Mouse (Mus musculus): ENCODE measurements around the gene Mettl7a2. TPM values are rescaled to one million over a fixed set of nuclear protein-coding genes. Genes with fewer than 3 reads are reported as not detected.

The Mettl7a2 gene
- polyA plus RNA-seq, 1 experiment from 2014 or later: not detected

DNA sequence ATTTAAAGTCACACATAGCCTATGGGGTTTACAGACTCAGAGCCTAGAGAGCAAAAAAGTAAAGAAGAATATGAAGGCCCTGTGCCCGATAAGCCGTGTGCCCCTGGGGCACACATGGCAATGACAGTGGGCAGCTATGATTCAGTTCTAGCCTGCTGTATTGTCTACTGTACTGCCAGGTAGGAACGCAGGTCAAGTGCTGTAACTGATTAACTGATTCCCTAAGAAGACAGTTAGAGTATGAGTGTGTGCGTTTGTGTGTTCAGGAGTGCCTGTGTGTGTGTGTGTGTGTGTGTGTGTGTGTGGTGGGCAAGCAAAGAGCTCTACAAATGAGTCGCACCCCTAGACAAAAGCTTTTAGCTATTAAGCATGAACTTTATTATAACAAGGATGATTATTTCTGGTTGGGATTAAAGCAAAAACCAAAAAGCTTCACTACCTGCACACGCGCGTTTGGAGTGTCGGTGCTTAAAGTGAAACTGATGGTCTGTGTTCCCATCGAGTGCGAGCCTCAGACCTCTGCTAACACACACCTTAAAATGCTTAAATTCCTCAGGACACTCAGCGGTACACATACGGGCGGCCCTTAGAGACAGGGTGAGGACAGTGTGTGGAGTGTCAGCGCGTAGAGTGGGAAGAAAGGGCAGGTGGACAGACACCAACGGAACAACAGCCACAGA, 34.7 kb downstream of the Mettl7a2 start:
- no peak for ATAC-seq
- no peak overlapping the region for H3K4me3 ChIP-seq (ENCODE audit: low read length)
- no peak overlapping the region for H3K27ac ChIP-seq (ENCODE audit: low read depth, low read length)
- H3K9me3 ChIP-seq (ENCODE audit: control insufficient read depth, low read length): no peaks in the 10 kb centered on the region
- 96% methylated on average over 17 of the region's 17 CpGs for WGBS
- no peaks in the 10 kb centered on the region for H3K36me3 ChIP-seq (ENCODE audit: control insufficient read depth, insufficient read depth, low read length)
- no peaks in the 10 kb centered on the region for H3K4me1 ChIP-seq (ENCODE audit: control insufficient read depth, insufficient read depth, low read depth, low read length)
- H3K9ac ChIP-seq (ENCODE audit: low read depth, low read length): no peak overlapping the region
- H3K27me3 ChIP-seq (replicated peaks; ENCODE audit: control insufficient read depth, insufficient read depth, low read length): no peaks in the 10 kb centered on the region
- H3K4me2 ChIP-seq (ENCODE audit: low read length): no peak overlapping the region

DNA sequence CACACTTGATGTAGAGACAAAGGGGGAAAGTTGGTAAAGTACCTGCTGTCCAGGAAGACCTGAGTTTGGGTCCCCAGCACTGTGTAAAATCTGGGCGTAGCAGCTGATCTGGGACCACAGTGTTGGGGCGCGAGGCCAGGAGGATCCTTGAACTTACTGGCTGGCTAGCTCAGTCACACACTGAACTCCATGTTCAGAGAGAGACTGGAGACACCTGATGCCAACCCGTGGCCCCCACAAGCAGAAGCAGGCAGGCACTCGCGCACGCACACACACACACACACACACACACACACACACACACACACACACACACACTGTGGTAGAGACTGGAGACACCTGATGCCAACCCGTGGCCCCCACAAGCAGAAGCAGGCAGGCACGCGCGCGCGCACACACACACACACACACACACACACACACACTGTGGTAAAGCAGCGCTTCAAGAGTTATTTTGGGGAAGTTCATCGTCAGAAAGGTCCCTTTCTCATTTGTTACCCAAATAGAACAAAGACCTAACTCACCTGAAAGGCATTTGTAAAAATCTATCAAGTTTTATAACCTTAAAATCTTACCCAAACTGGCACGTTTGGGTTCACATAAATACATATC, 35.3 kb downstream of the Mettl7a2 start:
- no peaks in the 10 kb centered on the region for H3K4me1 ChIP-seq (ENCODE audit: control insufficient read depth, insufficient read depth, low read depth, low read length)
- H3K9me3 ChIP-seq (ENCODE audit: control insufficient read depth, low read length): no peaks in the 10 kb centered on the region
- H3K4me3 ChIP-seq (ENCODE audit: low read length): no peak overlapping the region
- ATAC-seq: no peak
- no peak overlapping the region for H3K27ac ChIP-seq (ENCODE audit: low read depth, low read length)
- WGBS: 92% methylated on average over 16 of the region's 16 CpGs
- no peaks in the 10 kb centered on the region for H3K27me3 ChIP-seq (replicated peaks; ENCODE audit: control insufficient read depth, insufficient read depth, low read length)
- H3K9ac ChIP-seq (ENCODE audit: low read depth, low read length): no peak overlapping the region
- H3K4me2 ChIP-seq (ENCODE audit: low read length): no peak overlapping the region
- peaks cover under 1% of the 10 kb centered on the region for H3K36me3 ChIP-seq (ENCODE audit: control insufficient read depth, insufficient read depth, low read length)

DNA sequence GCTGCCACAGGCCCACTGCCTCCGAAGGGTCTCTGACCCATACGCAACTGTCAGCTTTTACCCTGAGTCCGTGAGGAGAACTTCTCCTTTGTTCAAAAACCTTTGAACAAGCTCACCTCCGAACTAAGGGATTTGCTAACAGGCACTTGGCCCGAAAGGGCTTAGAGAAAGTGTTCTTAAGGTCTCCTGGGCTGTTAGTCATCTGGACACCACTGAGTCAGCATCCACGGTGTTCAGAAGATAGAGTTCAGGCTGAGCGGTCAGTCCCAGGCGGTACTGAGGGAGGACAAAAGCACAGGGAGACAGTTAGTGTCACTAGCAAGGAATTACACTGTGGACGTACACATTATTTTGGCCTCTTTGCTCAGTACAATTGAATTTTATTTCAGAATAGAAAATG, 35.9 kb downstream of the Mettl7a2 start:
- Histone ChIP-seq H3K9me3 (ENCODE audit: control insufficient read depth, low read length) (no peaks in the 10 kb centered on the region), H3K4me1 (ENCODE audit: control insufficient read depth, insufficient read depth, low read depth, low read length) (no peaks in the 10 kb centered on the region), H3K4me3 (ENCODE audit: low read length) (no peak overlapping the region), H3K4me2 (ENCODE audit: low read length) (no peak overlapping the region), H3K27me3 (replicated peaks; ENCODE audit: control insufficient read depth, insufficient read depth, low read length) (no peaks in the 10 kb centered on the region), H3K9ac (ENCODE audit: low read depth, low read length) (no peak overlapping the region), H3K27ac (ENCODE audit: low read depth, low read length) (no peak overlapping the region), H3K36me3 (ENCODE audit: control insufficient read depth, insufficient read depth, low read length) (peaks cover 6% of the 10 kb centered on the region)
- 61% methylated on average over 9 of the region's 9 CpGs for WGBS
- ATAC-seq: no peak

DNA sequence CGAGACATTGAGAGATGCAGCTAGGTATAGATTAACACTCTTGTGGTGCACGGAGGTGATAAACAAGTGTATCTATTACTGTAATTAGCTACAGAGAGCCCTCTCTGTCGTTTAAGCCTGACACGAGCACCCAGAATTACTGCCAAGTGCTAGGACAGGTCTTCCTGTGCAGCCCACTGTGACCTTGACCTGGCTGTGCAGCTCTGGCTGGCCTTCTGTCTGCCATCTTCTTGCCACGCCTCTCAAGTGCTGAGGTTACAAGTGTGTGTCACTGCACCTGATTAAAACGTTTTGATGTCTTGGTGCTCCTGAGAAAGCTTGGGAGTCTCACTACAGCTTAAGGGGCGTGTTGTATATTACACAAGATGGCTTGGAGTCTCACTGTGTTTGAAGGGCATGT, 38.1 kb downstream of the Mettl7a2 start:
- H3K36me3 ChIP-seq (ENCODE audit: control insufficient read depth, insufficient read depth, low read length): peaks cover 11% of the 10 kb centered on the region
- H3K4me3 ChIP-seq (ENCODE audit: low read length): no peak overlapping the region
- H3K9ac ChIP-seq (ENCODE audit: low read depth, low read length): no peak overlapping the region
- H3K27ac ChIP-seq (ENCODE audit: low read depth, low read length): no peak overlapping the region
- 80% methylated on average over 7 of the region's 7 CpGs for WGBS
- no peak for ATAC-seq
- no peaks in the 10 kb centered on the region for H3K9me3 ChIP-seq (ENCODE audit: control insufficient read depth, low read length)
- H3K4me2 ChIP-seq (ENCODE audit: low read length): no peak overlapping the region
- H3K27me3 ChIP-seq (replicated peaks; ENCODE audit: control insufficient read depth, insufficient read depth, low read length): no peaks in the 10 kb centered on the region
- no peaks in the 10 kb centered on the region for H3K4me1 ChIP-seq (ENCODE audit: control insufficient read depth, insufficient read depth, low read depth, low read length)

DNA sequence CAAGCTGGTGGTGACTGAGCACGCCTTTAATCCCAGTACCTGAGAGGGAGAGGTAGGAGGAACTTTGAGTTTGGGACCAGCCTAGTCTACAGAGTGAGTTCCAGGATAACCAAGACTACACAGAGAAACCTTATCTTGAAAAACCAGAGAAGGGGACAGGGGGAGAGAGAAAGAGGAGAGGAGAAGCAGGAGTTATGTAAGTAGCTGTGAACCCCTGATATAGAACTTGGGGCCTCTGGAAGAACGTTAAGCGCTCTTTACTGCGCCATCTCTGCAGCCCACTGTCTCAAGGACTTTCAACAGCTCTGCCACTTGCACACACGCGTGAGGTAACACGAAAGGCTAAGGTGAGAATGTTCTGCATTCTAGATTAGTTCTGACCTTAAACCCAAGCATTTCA, 38.6 kb downstream of the Mettl7a2 start:
- no peak for ATAC-seq
- H3K4me1 ChIP-seq (ENCODE audit: control insufficient read depth, insufficient read depth, low read depth, low read length): no peaks in the 10 kb centered on the region
- no peak overlapping the region for H3K9ac ChIP-seq (ENCODE audit: low read depth, low read length)
- H3K36me3 ChIP-seq (ENCODE audit: control insufficient read depth, insufficient read depth, low read length): peaks cover 16% of the 10 kb centered on the region
- no peak overlapping the region for H3K27ac ChIP-seq (ENCODE audit: low read depth, low read length)
- no peak overlapping the region for H3K4me3 ChIP-seq (ENCODE audit: low read length)
- WGBS: 93% methylated on average over 7 of the region's 7 CpGs
- H3K9me3 ChIP-seq (ENCODE audit: control insufficient read depth, low read length): no peaks in the 10 kb centered on the region
- H3K4me2 ChIP-seq (ENCODE audit: low read length): no peak overlapping the region
- H3K27me3 ChIP-seq (replicated peaks; ENCODE audit: control insufficient read depth, insufficient read depth, low read length): no peaks in the 10 kb centered on the region

DNA sequence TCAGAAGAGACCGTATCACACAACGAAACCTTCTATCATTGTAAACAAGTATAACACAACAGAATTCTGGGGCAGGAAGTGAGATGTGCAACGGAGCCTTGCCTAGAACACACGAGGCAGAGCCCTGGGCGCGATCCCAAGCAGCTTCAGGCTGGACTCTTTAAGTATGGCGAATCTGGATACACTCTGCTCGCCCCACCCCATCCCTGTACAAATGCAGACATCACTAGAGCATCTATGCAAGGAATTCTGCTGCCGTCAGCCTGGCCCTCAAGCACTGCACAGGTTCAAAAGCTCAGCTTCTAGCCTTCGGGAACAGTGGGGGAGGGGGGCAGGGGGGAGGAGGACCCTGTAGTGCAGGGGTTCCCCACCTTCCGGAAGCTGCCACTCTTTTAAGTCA, 40.0 kb downstream of the Mettl7a2 start:
- no peak for ATAC-seq
- WGBS: 87% methylated on average over 11 of the region's 11 CpGs
- Histone ChIP-seq H3K4me3 (ENCODE audit: low read length) (no peak overlapping the region), H3K27ac (ENCODE audit: low read depth, low read length) (no peak overlapping the region), H3K4me1 (ENCODE audit: control insufficient read depth, insufficient read depth, low read depth, low read length) (no peaks in the 10 kb centered on the region), H3K27me3 (replicated peaks; ENCODE audit: control insufficient read depth, insufficient read depth, low read length) (no peaks in the 10 kb centered on the region), H3K4me2 (ENCODE audit: low read length) (no peak overlapping the region), H3K36me3 (ENCODE audit: control insufficient read depth, insufficient read depth, low read length) (peaks cover 26% of the 10 kb centered on the region), H3K9ac (ENCODE audit: low read depth, low read length) (no peak overlapping the region), H3K9me3 (ENCODE audit: control insufficient read depth, low read length) (no peaks in the 10 kb centered on the region)

DNA sequence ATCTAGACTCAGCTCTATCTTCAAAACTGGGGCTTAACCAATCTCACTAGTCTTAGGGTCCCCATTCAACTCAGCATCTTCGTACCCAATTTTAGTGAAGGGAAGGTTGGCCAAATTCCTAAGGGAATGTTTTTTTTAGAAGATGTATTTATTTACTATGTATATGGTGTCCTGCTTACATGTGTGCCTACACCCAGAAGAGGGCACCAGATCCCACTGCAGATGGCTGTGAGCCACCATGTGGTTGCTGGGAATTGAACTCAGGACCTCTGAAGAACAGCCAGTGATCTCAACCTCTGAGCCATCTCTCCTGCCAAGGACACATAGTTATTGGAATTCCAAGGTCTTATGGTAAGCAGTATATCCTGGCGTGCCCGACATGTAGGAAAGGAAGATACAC, 42.6 kb downstream of the Mettl7a2 start:
- Histone ChIP-seq H3K4me2 (ENCODE audit: low read length) (no peak overlapping the region), H3K27me3 (replicated peaks; ENCODE audit: control insufficient read depth, insufficient read depth, low read length) (no peaks in the 10 kb centered on the region), H3K27ac (ENCODE audit: low read depth, low read length) (no peak overlapping the region), H3K9ac (ENCODE audit: low read depth, low read length) (no peak overlapping the region), H3K36me3 (ENCODE audit: control insufficient read depth, insufficient read depth, low read length) (peaks cover 40% of the 10 kb centered on the region), H3K4me1 (ENCODE audit: control insufficient read depth, insufficient read depth, low read depth, low read length) (no peaks in the 10 kb centered on the region), H3K4me3 (ENCODE audit: low read length) (no peak overlapping the region), H3K9me3 (ENCODE audit: control insufficient read depth, low read length) (no peaks in the 10 kb centered on the region)
- no peak for ATAC-seq
- 99% methylated on average over 3 of the region's 3 CpGs for WGBS

DNA sequence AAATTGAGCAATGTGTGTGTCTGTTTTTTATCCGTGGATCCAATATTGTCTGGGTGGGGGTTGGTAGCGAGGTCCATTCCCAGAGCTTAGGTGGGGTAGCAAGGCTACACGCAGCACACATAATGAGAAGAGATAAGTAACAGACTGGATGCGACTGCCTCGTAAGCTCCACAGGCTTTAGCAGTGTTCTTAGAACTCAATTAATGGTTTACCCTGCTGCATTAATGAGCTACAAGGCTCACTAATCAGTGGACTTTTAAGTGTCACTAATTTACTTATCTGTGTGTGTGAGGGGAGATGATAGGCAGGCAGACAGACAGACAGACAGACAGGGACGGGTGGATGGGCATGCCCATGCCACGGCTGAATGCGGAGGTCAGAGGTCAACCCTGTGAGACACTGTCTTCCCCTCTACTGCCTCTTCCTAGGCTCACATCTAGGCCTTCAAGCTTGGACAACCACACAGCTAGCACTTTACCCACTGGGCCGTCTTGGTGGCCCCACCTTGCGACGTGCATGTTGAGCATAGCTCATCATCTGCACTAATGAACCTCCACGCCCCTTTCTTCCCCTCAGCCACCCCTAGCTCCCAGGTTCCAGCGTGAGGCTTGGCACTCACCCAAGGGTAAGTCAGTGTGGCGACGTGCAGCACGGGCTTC, 47.7 kb downstream of the Mettl7a2 start:
- H3K36me3 ChIP-seq (ENCODE audit: control insufficient read depth, insufficient read depth, low read length): peaks cover 43% of the 10 kb centered on the region
- ATAC-seq: no peak
- no peak overlapping the region for H3K27ac ChIP-seq (ENCODE audit: low read depth, low read length)
- H3K4me3 ChIP-seq (ENCODE audit: low read length): no peak overlapping the region
- 83% methylated on average over 16 of the region's 16 CpGs for WGBS
- no peaks in the 10 kb centered on the region for H3K27me3 ChIP-seq (replicated peaks; ENCODE audit: control insufficient read depth, insufficient read depth, low read length)
- H3K4me2 ChIP-seq (ENCODE audit: low read length): no peak overlapping the region
- H3K9me3 ChIP-seq (ENCODE audit: control insufficient read depth, low read length): no peaks in the 10 kb centered on the region
- no peaks in the 10 kb centered on the region for H3K4me1 ChIP-seq (ENCODE audit: control insufficient read depth, insufficient read depth, low read depth, low read length)
- no peak overlapping the region for H3K9ac ChIP-seq (ENCODE audit: low read depth, low read length)

DNA sequence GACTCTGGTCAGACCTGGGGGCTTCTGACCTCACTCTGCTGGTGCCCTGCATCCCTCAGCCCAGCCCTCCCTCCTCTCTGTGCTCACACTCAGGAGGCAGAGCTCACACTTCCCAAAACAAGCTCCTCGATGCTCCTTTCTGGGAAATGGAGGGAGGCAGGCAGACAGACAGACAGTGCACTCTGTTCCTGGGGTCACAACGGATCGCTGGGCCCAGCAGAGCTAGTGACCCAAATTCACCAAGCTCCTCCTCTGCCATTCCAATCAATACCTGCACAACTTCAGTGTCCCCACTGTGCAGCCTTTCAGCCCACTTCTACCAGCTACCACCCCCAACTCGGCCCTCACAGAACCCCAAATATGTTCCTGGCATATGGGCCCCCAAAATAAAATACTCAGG, 48.8 kb downstream of the Mettl7a2 start:
- Histone ChIP-seq H3K4me2 (ENCODE audit: low read length) (no peak overlapping the region), H3K9ac (ENCODE audit: low read depth, low read length) (no peak overlapping the region), H3K27me3 (replicated peaks; ENCODE audit: control insufficient read depth, insufficient read depth, low read length) (no peaks in the 10 kb centered on the region), H3K9me3 (ENCODE audit: control insufficient read depth, low read length) (no peaks in the 10 kb centered on the region), H3K27ac (ENCODE audit: low read depth, low read length) (no peak overlapping the region), H3K4me1 (ENCODE audit: control insufficient read depth, insufficient read depth, low read depth, low read length) (no peaks in the 10 kb centered on the region), H3K4me3 (ENCODE audit: low read length) (no peak overlapping the region), H3K36me3 (ENCODE audit: control insufficient read depth, insufficient read depth, low read length) (peaks cover 34% of the 10 kb centered on the region)
- ATAC-seq: no peak
- 89% methylated on average over 4 of the region's 4 CpGs for WGBS

Data from hindbrain, embryonic 16.5 days (tissue).